Mouse (Mus musculus) spleen, postnatal 36 days (tissue): ENCODE measurements around the gene 6330409D20Rik.
A peak's percentile ranks its signal among the peaks of the same experiment; 100 is the strongest.

Source experiments
- DNase-seq, 2 experiments: peaks; one replicate each; pipeline ENCODE4 v3.0.0; 2022; ENCODE audit warnings: low spot score in 2 of 2, mixed read lengths in 1 of 2

Gene 6330409D20Rik

DNA sequence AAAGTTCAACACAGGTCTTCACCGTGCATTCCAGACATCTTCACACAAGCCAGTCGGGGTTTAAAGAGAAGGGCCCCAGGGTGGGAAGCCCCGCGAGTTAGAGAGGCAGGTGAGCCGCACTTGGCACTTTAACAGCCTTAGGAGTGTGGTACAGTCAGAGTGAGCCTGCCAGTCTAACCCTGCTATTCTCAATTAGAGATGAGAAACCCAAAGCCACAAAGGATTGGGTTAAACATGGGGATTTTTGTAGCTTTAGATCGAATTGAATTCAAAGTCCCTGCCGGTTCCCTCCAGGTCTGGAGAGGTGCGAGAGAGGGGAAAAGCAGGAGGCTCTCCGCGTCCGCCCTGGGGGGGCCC, at the start of gene 6330409D20Rik:
TSS of gene 6330409D20Rik (minus strand) at position 101 of the 357 bp plus-strand sequence.
- DNase-seq: no peak

DNA sequence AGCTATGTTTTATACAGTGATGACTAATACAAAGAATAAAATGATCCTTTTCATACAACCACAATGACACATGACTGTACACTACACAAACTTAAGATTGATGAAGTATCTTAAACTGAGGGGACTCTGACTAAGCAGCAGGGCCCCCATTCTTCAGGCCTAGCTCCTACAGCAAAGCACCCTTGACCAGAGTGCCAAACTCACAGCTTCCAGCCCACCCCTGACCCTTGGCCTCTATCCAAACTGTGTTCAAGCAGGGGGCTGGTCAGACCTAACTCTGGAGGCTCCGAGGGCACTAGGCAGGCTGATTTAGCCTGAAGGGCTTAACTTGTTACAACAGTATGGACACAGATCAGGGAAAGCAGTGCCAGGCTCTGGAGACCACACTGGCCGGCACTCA, 47.8 kb upstream of the 6330409D20Rik start:
- no peak for DNase-seq

GRCm38 (mm10) chr2:32787176-32787575, 46.4 kb upstream of the 6330409D20Rik start:
- DNase-seq: no peak

GRCm38 (mm10) chr2:32784048-32784681, 43.3 kb upstream of the 6330409D20Rik start, which contains the start of gene Cfap157:
Gene Cfap157 (minus strand): TSS chr2:32784428.
- no peak for DNase-seq

DNA sequence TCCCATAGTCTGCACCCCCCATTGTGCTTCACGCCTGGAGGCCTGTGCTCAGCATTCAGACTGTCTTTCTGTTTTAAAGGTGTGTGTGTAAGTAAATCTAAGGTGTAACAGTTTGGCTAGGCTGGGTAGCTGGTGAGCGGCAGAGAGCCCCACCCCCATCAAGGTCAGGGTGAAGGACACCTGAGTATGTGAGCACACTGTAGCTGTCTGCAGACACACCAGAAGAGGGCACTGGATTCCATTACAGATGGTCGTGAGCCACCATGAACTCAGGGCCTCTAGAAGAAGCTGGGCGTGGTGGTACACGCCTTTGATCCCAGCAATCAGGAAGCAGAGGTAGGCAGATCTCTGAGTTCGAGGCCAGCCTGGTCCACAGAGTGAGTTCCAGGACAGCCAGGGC, 40.9 kb upstream of the 6330409D20Rik start:
- no peak for DNase-seq

DNA sequence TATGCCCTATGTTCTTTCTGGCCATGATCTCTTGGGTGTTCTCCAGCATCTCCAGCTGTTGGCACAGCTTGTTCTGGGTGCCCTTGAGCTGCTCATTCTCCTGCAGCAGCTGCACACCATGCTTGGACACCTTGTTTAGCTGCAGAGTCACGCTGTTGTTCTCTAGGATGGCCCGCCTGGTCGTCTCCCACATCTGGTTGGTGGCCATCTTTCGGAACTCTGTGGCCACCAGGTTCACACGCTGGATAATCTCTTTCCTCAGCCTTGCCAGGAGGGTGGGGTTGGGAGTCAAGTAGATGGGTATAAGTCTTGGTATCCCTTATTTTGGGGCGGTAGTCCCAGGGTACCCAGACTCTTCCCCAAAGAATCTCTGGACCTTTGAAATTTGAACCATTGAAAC, 38.9 kb upstream of the 6330409D20Rik start:
- DNase-seq: no peak

DNA sequence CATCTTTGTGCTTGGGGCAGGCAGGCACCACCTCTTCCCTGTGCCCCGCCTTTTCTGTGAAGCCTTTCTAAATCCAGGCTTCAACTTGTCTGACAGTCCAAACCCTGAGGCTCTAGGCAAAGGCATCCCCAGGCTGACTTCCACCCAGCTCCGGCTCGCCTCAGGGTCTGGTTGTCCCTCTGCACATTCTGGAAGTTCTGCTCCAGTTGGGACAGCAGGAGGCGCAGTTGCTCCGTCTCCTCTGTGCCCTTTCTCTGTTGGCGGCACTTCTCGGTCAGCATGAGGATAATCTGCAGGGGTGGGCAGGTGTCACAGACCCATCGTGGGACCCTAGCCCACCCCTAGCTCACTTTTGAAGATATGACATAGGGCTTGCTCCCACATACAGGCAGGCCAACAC, 38.3 kb upstream of the 6330409D20Rik start:
- DNase-seq: peak; percentile 38 to 41

GRCm38 (mm10) chr2:32778081-32778480, 37.3 kb upstream of the 6330409D20Rik start:
- DNase-seq: no peak

- DNase-seq: no peak
Measured at GRCm38 (mm10) chr2:32776192-32776591, 35.4 kb upstream of the 6330409D20Rik start.

DNA sequence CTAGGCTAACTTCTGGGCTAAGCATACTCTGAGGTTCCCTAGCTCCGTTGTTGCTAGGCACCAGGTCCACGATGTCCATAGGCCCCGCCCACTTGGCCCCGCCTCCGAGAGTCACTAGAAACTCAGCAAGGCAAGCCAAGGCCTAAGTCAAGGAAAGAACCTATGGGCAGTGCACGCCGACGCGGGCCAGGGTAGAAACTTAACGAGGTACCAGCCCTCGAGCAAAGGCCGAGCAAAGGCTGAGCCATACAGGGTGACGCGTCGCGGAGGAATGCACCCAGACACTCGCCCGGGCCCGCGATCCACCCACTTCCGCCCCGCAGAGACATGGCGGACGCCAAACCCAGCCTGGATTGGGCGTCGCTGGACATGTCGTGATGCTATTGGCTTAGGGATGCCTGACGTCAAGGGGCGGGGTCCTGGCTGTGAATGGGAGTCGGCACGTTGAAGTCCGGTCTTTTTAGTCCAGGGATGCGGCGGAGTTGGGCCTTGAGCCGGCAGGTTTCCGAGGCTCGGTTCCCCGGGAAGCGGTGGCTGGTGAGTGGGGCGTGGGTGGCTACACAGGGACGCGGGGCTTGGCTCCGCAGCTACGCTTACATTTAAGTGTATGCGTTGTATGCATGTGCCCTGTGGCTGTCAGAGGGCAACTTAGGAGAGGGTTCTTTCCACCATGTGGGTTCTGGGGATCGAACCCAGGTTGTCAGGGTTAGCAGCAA, 34.7 kb upstream of the 6330409D20Rik start, which contains the start of the genes Ttc16 and Ptrh1:
TSS of gene Ttc16 (minus strand) at position 275 of the 716 bp plus-strand sequence.
TSS of gene Ptrh1 (plus strand) at position 428 of the 716 bp plus-strand sequence.
- DNase-seq: peak; percentile 95 to 96

- DNase-seq: no peak
Measured at GRCm38 (mm10) chr2:32772626-32773279, 31.9 kb upstream of the 6330409D20Rik start.

- no peak for DNase-seq
Measured at GRCm38 (mm10) chr2:32771886-32772285, 31.1 kb upstream of the 6330409D20Rik start.

- no peak for DNase-seq
Measured at GRCm38 (mm10) chr2:32769327-32770085, 28.7 kb upstream of the 6330409D20Rik start.

- no peak for DNase-seq
Measured at GRCm38 (mm10) chr2:32768661-32769285, 28.0 kb upstream of the 6330409D20Rik start.

DNA sequence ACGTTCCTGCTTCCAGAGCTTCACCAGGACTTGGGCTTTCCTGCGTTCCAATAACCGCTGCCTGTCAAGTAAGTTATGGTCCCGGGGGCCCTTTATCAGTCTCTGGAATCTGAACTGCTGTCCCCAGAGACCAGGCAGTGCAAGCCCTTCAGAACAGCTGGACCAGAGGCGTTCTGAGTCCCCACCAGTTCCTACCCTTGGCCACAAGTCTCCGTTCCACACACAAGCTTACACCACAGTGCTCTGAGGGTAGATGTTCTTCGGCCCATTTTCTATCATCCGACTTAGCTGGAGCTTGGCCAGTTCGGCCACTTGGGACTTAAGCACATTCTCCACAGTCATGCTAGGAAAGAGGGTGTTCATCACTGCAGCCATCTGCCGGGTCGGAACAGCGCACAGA, 26.4 kb upstream of the 6330409D20Rik start:
- no peak for DNase-seq

DNA sequence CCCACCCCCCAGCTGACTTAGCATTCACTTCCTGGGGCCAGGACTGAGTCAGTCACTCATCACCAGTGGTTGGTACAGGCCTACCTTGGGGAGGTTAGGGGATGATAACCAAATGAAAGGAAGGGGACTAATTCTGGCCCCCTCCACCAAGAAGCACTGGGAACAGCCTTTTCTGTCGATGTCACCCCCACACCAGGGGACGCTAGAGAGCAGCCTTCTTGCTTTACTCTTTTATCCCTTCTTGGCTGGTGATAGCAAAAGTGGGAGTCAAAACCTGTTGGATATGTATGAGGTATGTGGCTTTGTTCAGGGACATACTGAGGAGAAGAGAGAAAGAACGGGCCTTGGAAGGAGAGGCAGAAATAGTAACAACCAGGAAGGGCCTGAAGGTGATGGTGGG, 22.5 kb upstream of the 6330409D20Rik start:
- DNase-seq: no peak

GRCm38 (mm10) chr2:32761859-32762258, 21.0 kb upstream of the 6330409D20Rik start:
- no peak for DNase-seq

DNA sequence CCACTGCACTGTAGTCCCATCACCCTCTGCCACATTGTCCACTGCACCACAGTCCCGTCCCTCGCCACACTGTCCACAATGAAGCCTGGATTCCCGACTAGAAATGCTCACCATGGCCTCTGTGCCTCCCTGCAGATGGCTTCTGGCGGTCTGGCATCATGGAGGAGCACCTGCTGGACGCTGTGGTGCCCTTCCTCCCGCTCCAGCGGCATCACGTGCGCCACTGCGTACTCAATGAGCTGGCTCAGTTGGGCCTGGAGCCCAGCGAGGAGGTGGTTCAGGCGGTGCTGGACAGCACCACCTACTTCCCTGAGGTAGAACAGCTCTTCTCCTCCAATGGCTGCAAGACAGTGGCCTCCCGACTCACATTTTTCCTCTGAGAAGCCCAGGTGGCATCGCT, 20.5 kb upstream of the 6330409D20Rik start:
- DNase-seq: no peak

GRCm38 (mm10) chr2:32759001-32759400, 18.2 kb upstream of the 6330409D20Rik start:
- DNase-seq: no peak

DNA sequence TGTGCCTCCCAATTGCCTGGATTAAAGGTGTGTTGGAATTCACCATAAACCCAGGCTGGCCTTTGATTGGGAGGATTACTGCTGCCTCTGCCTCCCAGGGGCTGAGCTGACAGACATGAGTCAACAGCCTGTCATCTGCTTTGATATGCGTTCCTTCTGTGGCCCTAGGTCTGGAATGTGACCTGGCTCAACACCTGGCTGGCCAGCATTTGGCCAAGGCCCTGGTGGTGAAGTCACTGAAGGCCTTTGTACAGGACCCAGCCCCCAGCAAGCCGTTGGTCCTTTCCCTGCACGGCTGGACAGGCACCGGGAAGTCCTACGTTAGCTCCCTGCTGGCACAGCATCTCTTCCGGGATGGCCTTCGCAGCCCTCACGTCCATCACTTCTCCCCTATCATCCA, 17.7 kb upstream of the 6330409D20Rik start:
- DNase-seq: no peak

- DNase-seq: peak; percentile 98
Measured at GRCm38 (mm10) chr2:32757056-32757845, 16.4 kb upstream of the 6330409D20Rik start, which contains the start of gene Tor2a. Gene Tor2a (plus strand): TSS chr2:32757234.
